In genomic region chr2:91897968-91898367, GRCm38 (mm10) we compare ENCODE assay signal across 30 mouse cellular contexts. TPM values are rescaled to one million over a fixed set of nuclear protein-coding genes. Genes with fewer than 3 reads are reported as not detected.
DNase-seq lines count a peak whose midpoint lies in the region; ATAC-seq and TF ChIP-seq lines count a peak whose summit lies in the region.
"Had no signal": no experiment of that assay in that cellular context is flagged by ENCODE, and none has a peak within 500 bp of the region (broad histone marks: within the 10 kb centered on the region; RNA-seq: fewer than 3 reads in every experiment).

No protein-coding gene starts in this region.

- no peak overlapping the region for H3K4me2 ChIP-seq in heart, embryonic 11.5 days
- H3K4me2 ChIP-seq in midbrain, embryonic 11.5 days, result no peak overlapping the region
- H3K4me2 ChIP-seq in midbrain, embryonic 15.5 days, result no peak overlapping the region
- H3K4me2 ChIP-seq in intestine, postnatal 0 days (replicated peaks; ENCODE audit: low read depth), result no peak overlapping the region
- H3K4me2 ChIP-seq: forebrain, embryonic 12.5 days; liver, embryonic 11.5 days; lung, embryonic 14.5 days; neural tube, embryonic 12.5 days had no signal

- H3K27me3 ChIP-seq in heart, embryonic 11.5 days (ENCODE audit: control insufficient read depth, insufficient read depth, low read length), result no peaks in the 10 kb centered on the region
- H3K27me3 ChIP-seq in midbrain, embryonic 11.5 days (ENCODE audit: control insufficient read depth, insufficient read depth, low read length), result no peaks in the 10 kb centered on the region
- no peaks in the 10 kb centered on the region for H3K27me3 ChIP-seq in midbrain, embryonic 15.5 days (replicated peaks)
- no peaks in the 10 kb centered on the region for H3K27me3 ChIP-seq in intestine, postnatal 0 days (replicated peaks; ENCODE audit: control insufficient read depth, insufficient read depth, low read length)
- H3K27me3 ChIP-seq: forebrain, embryonic 12.5 days; neural tube, embryonic 12.5 days had no signal

- ATAC-seq in heart, embryonic 11.5 days (replicated peaks; ENCODE audit: insufficient number of reproducible peaks, low FRiP score, low TSS enrichment), result no peak
- ATAC-seq in midbrain, embryonic 11.5 days (ENCODE audit: low FRiP score), result no peak
- ATAC-seq in midbrain, embryonic 15.5 days (replicated peaks), result no peak
- ATAC-seq in intestine, postnatal 0 days, result peak; percentile 88
- ATAC-seq: hindbrain, embryonic 16.5 days had no signal

- H3K9me3 ChIP-seq in heart, embryonic 11.5 days (replicated peaks; ENCODE audit: control insufficient read depth, low read length), result no peaks in the 10 kb centered on the region
- H3K9me3 ChIP-seq in midbrain, embryonic 11.5 days (ENCODE audit: control insufficient read depth, low read length), result no peaks in the 10 kb centered on the region
- H3K9me3 ChIP-seq in midbrain, embryonic 15.5 days, result no peaks in the 10 kb centered on the region
- H3K9me3 ChIP-seq in intestine, postnatal 0 days (ENCODE audit: control insufficient read depth), result no peaks in the 10 kb centered on the region
- H3K9me3 ChIP-seq: forebrain, embryonic 12.5 days; heart, embryonic 10.5 days; midbrain, embryonic 10.5 days; neural tube, embryonic 12.5 days had no signal

- no peak overlapping the region for H3K9ac ChIP-seq in heart, embryonic 11.5 days (ENCODE audit: low read depth, low read length)
- no peak overlapping the region for H3K9ac ChIP-seq in midbrain, embryonic 11.5 days (ENCODE audit: low read length)
- no peak overlapping the region for H3K9ac ChIP-seq in midbrain, embryonic 15.5 days
- no peak overlapping the region for H3K9ac ChIP-seq in intestine, postnatal 0 days (ENCODE audit: low read depth, low read length)
- H3K9ac ChIP-seq: forebrain, embryonic 12.5 days; lung, embryonic 14.5 days; neural tube, embryonic 12.5 days had no signal

- H3K27ac ChIP-seq in heart, embryonic 11.5 days (ENCODE audit: low read depth, low read length), result no peak overlapping the region
- H3K27ac ChIP-seq in midbrain, embryonic 11.5 days (ENCODE audit: low read depth, low read length), result no peak overlapping the region
- H3K27ac ChIP-seq in midbrain, embryonic 15.5 days, result no peak overlapping the region
- H3K27ac ChIP-seq in intestine, postnatal 0 days (ENCODE audit: low read depth, low read length), result no peak overlapping the region
- H3K27ac ChIP-seq: forebrain, embryonic 12.5 days; gastrocnemius, adult 2 months; heart, embryonic 10.5 days; midbrain, embryonic 10.5 days; neural tube, embryonic 12.5 days had no signal

- H3K4me3 ChIP-seq in heart, embryonic 11.5 days (ENCODE audit: low read depth, low read length), result no peak overlapping the region
- no peak overlapping the region for H3K4me3 ChIP-seq in midbrain, embryonic 11.5 days (ENCODE audit: low read depth, low read length)
- no peak overlapping the region for H3K4me3 ChIP-seq in midbrain, embryonic 15.5 days
- no peak overlapping the region for H3K4me3 ChIP-seq in intestine, postnatal 0 days (ENCODE audit: low read depth, low read length)
- H3K4me3 ChIP-seq: forebrain, embryonic 12.5 days; gastrocnemius, adult 2 months; heart, embryonic 10.5 days; midbrain, embryonic 10.5 days; neural tube, embryonic 12.5 days had no signal

- H3K4me1 ChIP-seq in heart, embryonic 11.5 days (ENCODE audit: control insufficient read depth, insufficient read depth, low read length), result no peaks in the 10 kb centered on the region
- H3K4me1 ChIP-seq in midbrain, embryonic 11.5 days (ENCODE audit: control insufficient read depth, insufficient read depth, low read length), result no peaks in the 10 kb centered on the region
- H3K4me1 ChIP-seq in midbrain, embryonic 15.5 days, result no peaks in the 10 kb centered on the region
- H3K4me1 ChIP-seq in intestine, postnatal 0 days (replicated peaks; ENCODE audit: control insufficient read depth, insufficient read depth, low read length), result 0 out of 2 replicates have a peak, but pooled peaks cover 5% of the 10 kb centered on the region
- H3K4me1 ChIP-seq: forebrain, embryonic 12.5 days; heart, embryonic 10.5 days; midbrain, embryonic 10.5 days; neural tube, embryonic 12.5 days had no signal

- peak; percentile 71 for DNase-seq in heart, adult 11 months
- peak; percentile 37 for DNase-seq in midbrain, embryonic 11.5 days (ENCODE audit: low spot score, missing footprints)
- DNase-seq in urinary bladder, postnatal 4 days (ENCODE audit: low spot score in 2 of 2), result no peak
- no peak for DNase-seq in adrenal gland, postnatal 36 days
- DNase-seq: cerebellum, adult 11 months; cerebellum, adult 9-11 months; gastrocnemius, adult 2 months; kidney, adult 18-20 months; layer of hippocampus, postnatal 36 days; lung, embryonic 14.5 days; lung, postnatal 4 days; retina, postnatal 1 day; thymus, postnatal 25 days had no signal

- TF ChIP-seq CTCF in intestine, postnatal 0 days (IDR thresholded peaks at IDR 0.05; ENCODE audit: low read depth), result peak; percentile 8; the same call in 1 of the 2 replicates

- H3K36me3 ChIP-seq in heart, embryonic 11.5 days (ENCODE audit: control insufficient read depth, insufficient read depth, low read length), result no peaks in the 10 kb centered on the region
- 0 out of 2 replicates have a peak, but pooled peaks cover 2% of the 10 kb centered on the region for H3K36me3 ChIP-seq in midbrain, embryonic 11.5 days (ENCODE audit: control insufficient read depth, insufficient read depth, low read length)
- H3K36me3 ChIP-seq in midbrain, embryonic 15.5 days (replicated peaks), result 0 out of 2 replicates have a peak, but pooled peaks cover 3% of the 10 kb centered on the region
- peaks cover 11% of the 10 kb centered on the region; the same call in 1 of the 2 replicates for H3K36me3 ChIP-seq in intestine, postnatal 0 days (ENCODE audit: control insufficient read depth, insufficient read depth)

RNA-seq across cellular contexts. Expression of gene Chrm4, which starts 29.1 kb away (rescaled TPM):
- polyA plus RNA-seq in heart, embryonic 11.5 days (2014; fragmentation: Nextera tagmentation; extraction: Ambion mirVana), result not detected in 2 replicates
- 0.26 and 0.37 TPM in 2 replicates for polyA plus RNA-seq in midbrain, embryonic 11.5 days (2014; fragmentation: Nextera tagmentation; extraction: Ambion mirVana)
- 0.57 and 0.66 TPM in 2 replicates for polyA plus RNA-seq in midbrain, embryonic 15.5 days (2015; fragmentation: Nextera tagmentation; extraction: Ambion mirVana)
- 0.24 and 0.26 TPM in 2 replicates for polyA plus RNA-seq in intestine, postnatal 0 days (2015; fragmentation: Nextera tagmentation; extraction: Ambion mirVana)
- total RNA-seq in adrenal gland, postnatal 36 days (2021), result 1 to 10 TPM; 2.7 to 2.9 TPM
- total RNA-seq: gastrocnemius, adult 2 months; hematopoietic stem cell, adult 5-6 weeks had no signal
- polyA plus RNA-seq: heart, postnatal 0 days had no signal

RNA-seq across cellular contexts. Expression of gene Mdk, which starts 34.1 kb away (rescaled TPM):
- 842 and 965 TPM in 2 replicates for polyA plus RNA-seq in heart, embryonic 11.5 days (2014; fragmentation: Nextera tagmentation; extraction: Ambion mirVana)
- polyA plus RNA-seq in midbrain, embryonic 11.5 days (2014; fragmentation: Nextera tagmentation; extraction: Ambion mirVana), result 926 and 968 TPM in 2 replicates
- polyA plus RNA-seq in midbrain, embryonic 15.5 days (2015; fragmentation: Nextera tagmentation; extraction: Ambion mirVana), result 132 and 158 TPM in 2 replicates
- polyA plus RNA-seq in intestine, postnatal 0 days (2015; fragmentation: Nextera tagmentation; extraction: Ambion mirVana), result 119 and 128 TPM in 2 replicates
- 10 to 100 TPM in 1 of 2 experiments, 1 to 10 TPM in 1; 6.7 to 11.6 TPM for total RNA-seq in adrenal gland, postnatal 36 days (2021)
- total RNA-seq: hematopoietic stem cell, adult 5-6 weeks had no signal

RNA-seq across cellular contexts. Expression of gene Gm9821, which starts 47.5 kb away (rescaled TPM):
- 1.8 and 2.8 TPM in 2 replicates for polyA plus RNA-seq in heart, embryonic 11.5 days (2014; fragmentation: Nextera tagmentation; extraction: Ambion mirVana)
- 0.25 TPM in 1 of 2 replicates, not detected in the other for polyA plus RNA-seq in midbrain, embryonic 11.5 days (2014; fragmentation: Nextera tagmentation; extraction: Ambion mirVana)
- polyA plus RNA-seq in midbrain, embryonic 15.5 days (2015; fragmentation: Nextera tagmentation; extraction: Ambion mirVana), result 0.20 and 0.31 TPM in 2 replicates
- 0.21 and 0.30 TPM in 2 replicates for polyA plus RNA-seq in intestine, postnatal 0 days (2015; fragmentation: Nextera tagmentation; extraction: Ambion mirVana)
- not detected for total RNA-seq in adrenal gland, postnatal 36 days (2021)
- total RNA-seq: adrenal gland, postnatal 4 days; gastrocnemius, adult 2 months; gastrocnemius, postnatal 4 days; layer of hippocampus, adult 8-10 months; layer of hippocampus, postnatal 36 days; left cerebral cortex, postnatal 10 days had no signal
- polyA plus RNA-seq: embryonic facial prominence, embryonic 11.5 days; spleen, adult 2 months had no signal

Comparison
In these comparisons a context has a peak if more than half of its experiments do, and no peak if none do; other contexts are left out.
1. DNase-seq: peak in heart, adult 11 months (single experiment) and midbrain, embryonic 11.5 days (single experiment); none in urinary bladder, postnatal 4 days (0 of 2) and adrenal gland, postnatal 36 days (0 of 2).